Mouse (Mus musculus) v-Abl transformed pro-B cells (cell line): ENCODE measurements around the gene Smarcb1.

Experiments used
- in situ Hi-C, 2 experiments: fragments of 400-800 bp; cut with MboI; formaldehyde crosslinking; loops; one replicate each; pipeline ENCODE4 v1.15.1; 2025; ENCODE audit not compliant: unreplicated experiment in 2 of 2

Smarcb1 gene

DNA sequence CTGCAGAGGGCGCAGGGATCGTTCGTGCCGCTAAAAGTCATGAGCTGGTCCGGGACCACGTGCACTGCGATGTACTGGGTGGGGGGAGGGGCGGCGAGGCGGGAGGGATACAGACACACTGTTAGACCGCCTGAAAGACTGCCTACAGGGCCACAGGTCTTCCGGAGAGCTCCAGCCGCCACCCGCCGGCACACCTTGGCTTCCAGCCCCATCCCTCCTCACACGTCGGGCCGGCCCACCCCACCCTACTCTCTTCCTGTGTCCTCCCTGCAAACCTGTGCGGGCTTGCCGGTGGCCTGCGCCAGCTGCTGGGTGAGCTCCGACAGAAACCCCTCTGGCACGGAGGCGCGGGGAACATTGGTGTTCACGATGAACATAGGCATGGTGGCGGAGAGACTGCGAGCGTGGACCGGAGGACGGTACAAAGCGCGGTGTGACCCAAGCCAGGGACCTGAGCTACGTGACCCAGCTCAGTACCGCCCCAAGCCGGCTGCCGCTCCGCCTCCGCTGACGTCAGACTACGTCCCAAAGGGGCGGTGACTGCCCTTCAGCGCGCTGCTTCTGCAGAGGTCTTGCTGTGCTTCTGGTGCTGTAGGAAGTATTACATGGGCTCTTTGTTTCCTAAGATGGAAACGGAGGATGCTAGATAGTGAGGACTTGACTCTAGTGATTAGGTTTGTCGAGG lies 61.5 kb downstream of the Smarcb1 start, which contains the start of gene Mif:
Gene Mif, minus strand, starts transcription at position 455 of the 685 bp plus-strand sequence.
- in situ Hi-C loops, result loop anchor here (5.0 kb wide), 3 partner anchors 113 to 273 kb away; partner anchors contain the start of gene Ggt5 (in 2 of the 2)

DNA sequence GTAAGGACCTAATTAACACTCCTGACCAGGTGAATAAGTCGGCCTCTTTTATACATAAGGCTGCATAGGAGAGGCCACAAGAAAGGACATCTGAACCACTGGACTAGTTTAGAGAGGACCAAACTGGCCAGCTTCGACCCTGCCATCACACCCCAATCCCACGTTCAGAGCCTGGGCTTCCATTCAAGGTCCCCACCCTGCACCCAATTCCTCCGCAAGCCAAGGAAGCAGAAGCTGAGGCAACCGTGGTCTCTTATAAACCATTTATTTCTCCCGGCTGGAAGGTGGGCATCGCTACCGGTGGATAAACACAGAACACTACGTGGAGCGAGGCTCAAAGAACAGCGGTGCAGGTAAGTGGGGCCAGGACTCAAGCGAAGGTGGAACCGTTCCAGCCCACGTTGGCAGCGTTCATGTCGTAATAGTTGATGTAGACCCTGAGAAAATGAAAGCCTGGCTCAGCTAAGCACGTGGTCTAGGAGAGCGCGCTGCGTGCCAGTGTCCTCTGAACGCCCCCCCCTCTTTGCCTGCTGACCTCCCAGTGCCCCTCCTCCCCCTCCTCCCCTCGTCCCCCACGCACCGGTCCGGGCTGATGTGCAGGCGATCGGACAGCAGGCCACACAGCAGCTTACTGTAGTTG lies 62.2 kb downstream of the Smarcb1 start:
- in situ Hi-C loops, result loop anchor here (5.0 kb wide), 3 partner anchors 112 to 272 kb away; partner anchors contain the start of gene Ggt5 (in 2 of the 2)

DNA sequence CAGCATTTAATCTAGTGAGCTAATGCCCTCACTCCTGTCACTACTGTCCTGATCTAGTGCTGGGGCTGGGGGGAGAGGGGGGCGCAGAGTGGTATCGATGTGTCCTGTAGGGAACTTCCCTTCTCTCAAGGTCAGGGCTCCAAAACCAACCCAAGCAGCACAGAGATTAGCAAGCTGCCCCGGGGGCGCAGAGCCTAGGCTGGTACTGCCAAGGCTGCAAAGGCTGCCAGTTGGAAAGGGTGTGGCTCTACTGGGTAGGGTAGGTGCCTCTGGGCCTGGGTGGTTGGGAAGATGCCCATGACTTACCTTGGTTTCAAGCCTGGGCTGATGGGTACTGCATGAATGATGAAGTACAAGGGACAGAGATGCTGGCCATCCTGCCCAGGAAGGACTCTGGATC lies 63.8 kb downstream of the Smarcb1 start:
- in situ Hi-C loops, result loop anchor here (5.0 kb wide), 3 partner anchors 110 to 270 kb away; partner anchors contain the start of gene Ggt5 (in 2 of the 2)

DNA sequence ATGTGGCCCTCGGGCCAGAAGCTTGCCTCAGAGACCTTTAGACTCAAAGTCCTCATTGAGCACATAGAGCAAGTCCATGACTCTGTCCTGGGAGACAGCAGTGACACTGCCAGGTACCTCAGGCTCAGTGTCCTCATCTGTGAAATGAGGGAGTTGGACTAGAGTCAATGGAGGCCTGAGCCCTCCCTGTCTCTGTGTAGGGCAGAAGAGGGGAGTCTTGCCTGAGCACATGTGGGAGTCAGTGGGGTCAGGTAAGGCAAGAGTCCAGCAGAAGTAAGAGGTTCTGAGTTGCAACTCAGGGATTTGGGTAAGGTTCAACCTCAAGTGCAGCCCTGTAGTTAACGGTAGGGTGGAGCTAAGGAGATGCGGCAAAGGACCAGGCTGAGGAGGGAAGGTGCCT lies 64.4 kb downstream of the Smarcb1 start:
- in situ Hi-C loops, result loop anchor here (5.0 kb wide), 3 partner anchors 110 to 270 kb away; partner anchors contain the start of gene Ggt5 (in 2 of the 2)

DNA sequence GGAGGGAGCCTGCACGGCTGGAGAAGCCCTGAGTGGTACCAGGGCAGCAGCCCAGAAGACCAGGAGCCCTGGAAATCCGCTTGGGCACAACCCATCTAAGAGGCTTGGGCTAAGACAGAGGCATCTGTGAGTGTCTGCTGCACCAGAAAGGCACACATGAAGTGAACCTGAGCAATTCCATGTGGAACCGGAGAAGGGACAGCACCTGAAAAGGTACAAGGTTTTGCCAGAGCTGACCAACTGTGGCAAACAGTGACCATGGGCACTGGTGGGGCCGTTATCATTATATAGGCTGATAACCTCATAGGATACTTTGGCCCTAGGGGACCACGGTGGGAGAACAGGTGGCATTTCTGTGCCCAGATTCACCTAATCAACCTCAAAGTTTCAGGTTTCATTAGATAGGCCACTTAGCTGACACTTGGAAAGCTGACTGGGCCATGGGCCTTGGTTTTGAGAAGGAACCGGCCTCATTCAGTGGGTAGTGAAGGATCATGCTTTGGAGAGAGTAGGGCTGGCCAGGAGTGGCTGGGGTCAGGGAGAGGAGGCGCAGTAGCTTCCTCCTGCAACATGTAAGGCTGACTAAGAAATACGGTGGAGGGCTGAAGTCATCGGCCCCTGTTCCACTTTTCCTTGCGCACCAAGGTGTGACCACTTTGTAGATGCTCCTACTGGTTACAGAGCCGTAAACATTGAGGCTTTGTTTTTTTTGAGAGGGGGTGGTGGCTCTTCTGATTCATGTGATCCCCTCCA lies 65.1 kb downstream of the Smarcb1 start:
- in situ Hi-C loops, result loop anchor here (5.0 kb wide), 3 partner anchors 109 to 269 kb away; partner anchors contain the start of gene Ggt5 (in 2 of the 2)

DNA sequence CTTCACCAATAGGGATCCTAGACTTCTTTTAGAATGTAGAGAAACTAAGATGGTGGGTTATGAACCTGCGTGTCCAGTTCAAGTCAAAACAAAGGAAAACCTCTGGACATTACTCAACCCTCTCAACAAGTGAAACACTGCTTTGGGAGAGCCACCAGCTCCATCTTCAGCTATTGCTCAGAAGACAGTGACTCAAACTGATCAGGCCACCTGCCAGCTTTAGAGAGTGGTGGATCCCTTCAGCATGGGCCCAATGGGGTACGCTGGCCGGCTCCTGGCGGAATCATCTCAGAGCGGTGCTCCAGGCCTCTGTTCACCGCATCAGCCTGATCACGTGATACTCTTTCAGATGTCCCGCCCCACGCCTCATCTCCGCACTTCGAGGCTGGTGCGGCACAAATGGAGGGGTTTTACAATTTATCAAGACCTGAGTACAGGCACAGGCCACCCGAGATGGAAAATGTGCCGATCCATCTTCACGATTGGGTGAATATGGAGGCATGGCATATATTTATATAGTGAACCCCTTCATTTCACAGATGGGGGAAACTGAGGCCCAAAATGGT lies 65.9 kb downstream of the Smarcb1 start:
- in situ Hi-C loops, result loop anchor here (5.0 kb wide), 3 partner anchors 108 to 268 kb away; partner anchors contain the start of gene Ggt5 (in 2 of the 2)

DNA sequence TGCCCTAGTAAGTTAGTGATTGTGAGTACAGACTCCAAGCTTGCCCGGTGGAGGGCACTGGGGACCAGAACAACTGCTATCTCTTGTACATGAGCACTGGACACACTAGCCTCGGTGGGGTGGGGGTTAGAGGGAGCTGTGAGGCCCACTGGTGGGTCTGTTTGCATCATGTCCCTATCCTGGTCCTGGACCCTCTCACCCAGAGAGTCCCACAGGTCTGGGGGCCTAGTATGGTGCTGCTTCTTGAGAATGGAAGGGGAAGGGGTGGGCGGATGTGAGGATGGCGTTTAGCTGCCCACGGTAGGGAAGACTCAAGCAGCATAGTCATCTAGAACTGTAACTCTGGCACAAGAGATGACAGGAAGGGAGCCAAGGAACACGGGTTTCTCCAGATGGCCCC lies 66.6 kb downstream of the Smarcb1 start:
- in situ Hi-C loops, result loop anchor here (5.0 kb wide), 3 partner anchors 107 to 267 kb away; partner anchors contain the start of gene Ggt5 (in 2 of the 2)

DNA sequence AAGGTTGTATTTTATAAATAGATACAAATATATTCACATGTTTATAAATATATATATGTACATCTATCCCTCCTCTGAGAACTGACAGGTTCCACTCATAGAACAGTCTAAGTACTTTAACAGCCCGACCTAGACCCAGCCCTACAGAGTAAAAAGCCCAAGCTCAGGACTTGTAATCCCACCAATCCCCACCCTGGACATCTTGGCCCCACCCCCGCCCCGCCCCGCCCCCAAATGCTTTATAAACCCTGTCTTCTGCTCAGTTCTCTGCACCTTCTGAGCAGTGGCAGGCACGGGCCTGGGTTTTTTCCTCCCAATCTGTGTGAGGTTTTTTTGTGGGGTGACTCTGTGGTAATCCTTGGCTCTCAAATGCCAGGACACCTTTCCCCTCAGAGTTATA lies 67.3 kb downstream of the Smarcb1 start:
- in situ Hi-C loops, result no loop called here

DNA sequence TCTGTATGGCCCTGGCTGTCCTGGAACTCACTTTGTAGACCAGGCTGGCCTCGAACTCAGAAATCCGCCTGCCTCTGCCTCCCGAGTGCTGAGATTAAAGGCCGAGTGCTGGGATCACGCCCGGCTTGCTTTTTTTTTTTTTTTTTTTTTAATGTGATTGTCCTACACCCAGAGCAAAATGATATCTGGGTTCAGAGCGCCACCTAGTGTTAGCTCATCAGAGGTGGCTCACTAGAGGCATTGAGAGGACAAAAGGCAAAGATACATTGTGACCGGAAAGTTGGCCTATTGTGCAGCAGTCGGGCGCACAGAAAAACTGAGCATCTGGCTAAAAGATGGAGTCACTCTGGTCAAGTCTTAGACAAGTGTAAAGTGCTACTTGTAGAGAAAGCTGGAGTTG lies 68.0 kb downstream of the Smarcb1 start:
- in situ Hi-C loops, result no loop called here

DNA sequence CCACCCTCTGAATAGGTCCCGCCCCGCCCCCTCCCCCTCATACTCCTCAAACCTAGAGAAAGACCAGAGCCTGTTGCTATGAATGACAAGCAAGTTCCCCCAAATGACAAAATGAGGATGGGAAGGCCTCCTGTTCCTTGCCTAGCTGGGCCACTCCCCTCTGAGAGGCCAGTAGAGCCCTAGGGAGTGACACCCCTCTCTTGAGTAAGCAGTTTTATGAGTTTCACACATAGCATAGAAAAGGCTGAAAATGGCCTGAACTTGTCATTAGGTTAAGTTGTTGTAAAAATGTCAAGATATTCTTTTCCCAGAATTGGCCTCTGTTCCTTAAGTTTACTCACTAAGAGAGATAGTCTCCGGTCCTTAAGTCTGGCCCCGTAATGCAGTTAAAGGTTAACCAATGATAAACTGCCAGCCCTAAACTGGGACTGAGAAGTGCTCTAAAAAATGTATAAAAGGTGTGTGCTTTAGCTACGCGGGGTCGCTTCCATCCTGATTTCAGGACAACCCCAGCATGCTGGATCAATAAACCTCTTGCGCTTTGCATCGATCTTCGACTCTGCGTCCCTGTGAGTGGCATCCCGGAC lies 68.8 kb downstream of the Smarcb1 start:
- in situ Hi-C loops, result no loop called here

DNA sequence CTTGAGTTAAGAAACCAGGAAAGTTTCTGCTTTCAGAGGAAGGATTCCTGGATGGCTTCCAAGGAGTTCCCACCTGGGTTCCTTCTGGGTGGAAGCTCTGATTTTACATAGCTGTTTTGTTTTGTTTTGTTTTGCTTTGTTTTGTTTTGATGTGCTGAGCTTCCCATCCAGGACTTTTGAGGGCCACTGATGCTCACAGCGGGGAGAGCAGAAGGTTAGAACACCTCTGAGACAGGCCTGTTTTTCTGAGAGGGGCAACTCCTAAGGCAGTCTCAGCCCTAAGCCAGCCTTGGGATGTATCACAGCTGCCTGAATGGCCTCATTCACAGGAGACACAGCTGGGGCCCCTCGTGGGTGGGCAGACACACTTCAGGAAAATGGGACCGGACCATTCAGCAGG lies 69.7 kb downstream of the Smarcb1 start:
- in situ Hi-C loops, result no loop called here

DNA sequence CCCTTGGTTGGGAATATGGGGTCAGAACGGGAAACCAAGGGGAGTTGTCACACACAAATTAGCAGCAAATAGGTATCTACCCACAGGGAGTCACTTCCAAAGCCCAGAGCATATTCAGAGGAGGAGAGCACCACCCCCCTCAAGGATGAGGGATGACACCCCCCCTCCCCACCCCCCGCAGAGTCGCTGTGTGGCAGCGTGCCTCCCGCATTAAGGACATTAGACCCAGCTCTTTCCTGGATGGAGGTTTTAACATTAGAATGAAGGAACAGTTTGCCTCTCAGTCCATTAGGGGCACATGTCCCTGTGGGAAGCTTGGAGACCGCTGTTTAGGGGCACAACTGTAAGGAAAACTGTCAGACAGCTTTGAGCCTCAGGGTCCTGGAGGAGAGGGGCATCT lies 70.3 kb downstream of the Smarcb1 start:
- in situ Hi-C loops, result no loop called here

DNA sequence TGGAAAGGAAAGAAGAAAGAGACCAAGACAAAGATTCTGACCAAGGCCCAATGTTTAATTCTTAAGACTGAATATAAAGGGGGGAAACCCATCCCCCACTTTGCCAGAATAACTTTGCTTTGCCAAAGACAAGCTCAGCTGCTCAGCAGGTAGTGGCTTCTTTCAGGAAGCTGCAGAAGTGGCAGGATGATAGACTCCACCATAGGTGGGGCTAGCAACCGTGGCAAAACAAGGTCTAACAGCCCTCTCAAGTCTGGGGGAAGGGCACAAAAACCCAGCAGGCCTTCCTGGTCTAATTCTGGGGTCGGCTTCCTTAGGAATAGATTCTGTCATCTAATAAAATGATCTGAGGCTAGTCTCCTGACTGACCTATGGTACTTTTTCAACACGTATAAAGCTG lies 73.0 kb downstream of the Smarcb1 start:
- in situ Hi-C loops, result no loop called here
